Mouse (Mus musculus) testis, adult 2 months (tissue): Measurements from ENCODE around the gene Gm16223.

ENCODE experiments used
- CTCF ChIP-seq: fragments of 200-500 bp; IDR thresholded peaks from 2 replicates; pipeline ENCODE4 v1.5.1; 2012; ENCODE audit warnings: low read depth, mild to moderate bottlenecking, inconsistent platforms, low read length, moderate library complexity; ENCODE audit not compliant: control insufficient read depth, insufficient read depth, insufficient replicate concordance
- POLR2A ChIP-seq: fragments of 200-500 bp; IDR thresholded peaks from 2 replicates; pipeline ENCODE4 v1.6.1; 2012; ENCODE audit warnings: low read depth, mild to moderate bottlenecking, inconsistent platforms, low read length, moderate library complexity; ENCODE audit not compliant: control insufficient read depth

GRCm38 (mm10) chr5:42055151-42055550 lies 12.6 kb upstream of the Gm16223 start:
- TF ChIP-seq CTCF (no peak), POLR2A (no peak)
